Mouse (Mus musculus) heart, postnatal 0 days (tissue): Measurements from ENCODE around the gene Ppfia4. TPM values are rescaled to one million over a fixed set of nuclear protein-coding genes. Genes with fewer than 3 reads are reported as not detected.

ENCODE experiments used
- ATAC-seq: fragments of 200-750 bp; cut with Nextera tagmentation; 2 replicates; pipeline ENCODE4 v1.8.0; 2017; ENCODE audit warnings: low read depth, moderate number of reproducible peaks, moderate library complexity; ENCODE audit not compliant: insufficient read depth
- DNase-seq: peaks from one replicate; pipeline ENCODE4 v3.0.0-alpha.2; 2016; ENCODE audit warnings: low spot score
- H3K27ac ChIP-seq: fragments of 300-500 bp; sonication (generic); 2 replicates; pipeline ENCODE4 v1.5.1; 2014; ENCODE audit warnings: low read depth, mild to moderate bottlenecking
- H3K27me3 ChIP-seq: fragments of 300-500 bp; sonication (generic); 2 replicates; pipeline ENCODE4 v1.6.1; 2014; ENCODE audit warnings: low read length, mixed read lengths; ENCODE audit not compliant: control insufficient read depth, insufficient read depth
- H3K36me3 ChIP-seq: fragments of 300-500 bp; sonication (generic); replicated peaks from 2 replicates; pipeline ENCODE4 v1.6.1; 2014; ENCODE audit warnings: low read length, mixed read lengths; ENCODE audit not compliant: control insufficient read depth, insufficient read depth
- H3K4me1 ChIP-seq: fragments of 300-500 bp; sonication (generic); 2 replicates; pipeline ENCODE4 v1.6.1; 2014; ENCODE audit warnings: antibody characterized with exemption; ENCODE audit not compliant: control insufficient read depth, insufficient read depth
- H3K4me2 ChIP-seq: fragments of 300-500 bp; sonication (generic); 2 replicates; pipeline ENCODE4 v1.6.1; 2014; ENCODE audit warnings: low read depth, mild to moderate bottlenecking, low read length, moderate library complexity
- H3K4me3 ChIP-seq: fragments of 300-500 bp; sonication (generic); 2 replicates; pipeline ENCODE4 v1.5.1; 2014; ENCODE audit warnings: low read depth, low read length
- H3K9ac ChIP-seq: fragments of 300-500 bp; sonication (generic); replicated peaks from 2 replicates; pipeline ENCODE4 v1.6.1; 2014; ENCODE audit warnings: low read depth, low read length, mixed read lengths
- H3K9me3 ChIP-seq: fragments of 300-500 bp; sonication (generic); replicated peaks from 2 replicates; pipeline ENCODE4 v1.6.1; 2016; ENCODE audit warnings: low read length; ENCODE audit not compliant: control insufficient read depth
- CTCF ChIP-seq: IDR thresholded peaks from 2 replicates; pipeline ENCODE4 v1.5.1; 2016; ENCODE audit warnings: antibody characterized with exemption, control low read depth, low read depth
- EP300 ChIP-seq: IDR thresholded peaks from 2 replicates; pipeline ENCODE4 v1.6.1; 2016; ENCODE audit warnings: antibody characterized with exemption, low read depth
- WGBS: fragments of 180-500 bp; shearing (Covaris S2); extraction: QIAGEN DNeasy Blood & Tissue Kit; methylation state at CpG from one replicate; pipeline ENCODE4 v1.1.7; 2014; 5-methylcytosine and 5-hydroxymethylcytosine counted together
- polyA plus RNA-seq: library from polyadenylated mRNA; unstranded; fragments of >200 nt; fragmentation: Nextera tagmentation; extraction: Ambion mirVana; gene quantifications from 2 replicates; pipeline ENCODE4 v1.2.1, GENCODE M21; 2015
- total RNA-seq: library from RNA; depleted of rRNA; stranded (reverse); fragments of >200 nt; gene quantifications from 2 replicates; pipeline ENCODE4 v1.2.3, GENCODE M21; 2014; ENCODE audit warnings: low replicate concordance

Gene Ppfia4
- total and polyA plus RNA-seq, 2 experiments from 2014 or later = 5.2 to 6.4 TPM

GRCm38 (mm10) chr1:134293738-134294604 lies 38.8 kb downstream of the Ppfia4 start:
- H3K9ac ChIP-seq = no peak overlapping the region
- H3K9me3 ChIP-seq = no peaks in the 10 kb centered on the region
- 74% methylated on average over 3 of the region's 3 CpGs for WGBS
- H3K4me2 ChIP-seq = no peak overlapping the region
- peak; percentile 40; the same call in 1 of the 2 replicates for ATAC-seq
- 0 out of 2 replicates have a peak, but pooled peaks cover 4% of the 10 kb centered on the region for H3K36me3 ChIP-seq
- no peak overlapping the region for H3K27ac ChIP-seq
- no peak for DNase-seq
- 0 out of 2 replicates have a peak, but pooled peaks cover 3% of the 10 kb centered on the region for H3K27me3 ChIP-seq
- H3K4me3 ChIP-seq = no peak overlapping the region
- H3K4me1 ChIP-seq = peaks cover 12% of the 10 kb centered on the region; the same call in 1 of the 2 replicates
- TF ChIP-seq EP300 (no peak), CTCF (no peak)

DNA sequence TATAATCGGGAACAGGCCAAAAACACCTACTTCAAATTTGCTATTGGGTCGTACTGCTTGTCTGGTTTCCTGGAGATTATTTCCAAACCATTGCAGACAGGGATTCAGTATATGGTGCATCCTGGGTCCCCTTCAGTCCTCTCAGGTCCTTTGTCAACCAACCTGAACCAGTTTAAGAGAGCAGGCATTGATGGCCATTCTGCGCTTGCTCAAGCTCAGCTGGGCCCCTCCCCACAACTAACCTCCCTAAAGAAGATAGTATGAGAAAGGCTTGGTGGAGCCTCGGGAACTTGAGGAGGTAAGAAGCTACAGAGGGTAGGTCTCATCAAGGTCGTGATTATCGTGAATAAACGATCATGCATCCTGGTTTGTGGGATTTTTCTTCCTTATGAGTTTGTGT lies 39.5 kb downstream of the Ppfia4 start:
- no peak overlapping the region for H3K4me2 ChIP-seq
- H3K27ac ChIP-seq = no peak overlapping the region
- 83% methylated on average over 7 of the region's 7 CpGs for WGBS
- DNase-seq = no peak
- TF ChIP-seq EP300 (no peak), CTCF (no peak)
- no peaks in the 10 kb centered on the region for H3K9me3 ChIP-seq
- peaks cover 11% of the 10 kb centered on the region; the same call in 1 of the 2 replicates for H3K4me1 ChIP-seq
- H3K9ac ChIP-seq = no peak overlapping the region
- H3K4me3 ChIP-seq = no peak overlapping the region
- ATAC-seq = no peak
- H3K36me3 ChIP-seq = 0 out of 2 replicates have a peak, but pooled peaks cover 4% of the 10 kb centered on the region
- 0 out of 2 replicates have a peak, but pooled peaks cover 1% of the 10 kb centered on the region for H3K27me3 ChIP-seq

DNA sequence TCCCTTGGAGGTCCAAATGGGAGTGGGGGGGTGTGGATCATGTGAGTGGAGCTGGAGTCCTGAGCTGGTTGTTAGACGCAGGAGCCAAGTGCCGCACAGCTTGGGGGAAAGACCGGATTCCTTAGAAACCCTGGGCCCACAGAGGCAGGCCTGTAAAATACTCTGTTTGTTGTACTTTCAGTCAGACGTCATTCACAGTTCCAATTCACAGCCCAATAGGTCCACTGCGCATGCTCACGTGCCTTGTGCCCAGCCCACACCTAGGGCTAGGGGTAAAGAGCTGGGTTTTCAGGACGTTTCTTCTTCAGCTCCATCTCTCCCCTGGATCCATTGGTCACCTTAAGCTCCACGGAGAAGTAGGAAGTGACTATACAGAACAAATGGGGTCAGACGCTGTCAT lies 40.1 kb downstream of the Ppfia4 start:
- H3K4me1 ChIP-seq = peaks cover 11% of the 10 kb centered on the region; the same call in 1 of the 2 replicates
- H3K9ac ChIP-seq = no peak overlapping the region
- ATAC-seq (no peak), DNase-seq (no peak)
- TF ChIP-seq EP300 = no peak
- no peak for TF ChIP-seq CTCF
- no peak overlapping the region for H3K4me2 ChIP-seq
- H3K36me3 ChIP-seq = 0 out of 2 replicates have a peak, but pooled peaks cover 4% of the 10 kb centered on the region
- 54% methylated on average over 9 of the region's 9 CpGs for WGBS
- H3K27me3 ChIP-seq = no peaks in the 10 kb centered on the region
- H3K4me3 ChIP-seq = no peak overlapping the region
- no peak overlapping the region for H3K27ac ChIP-seq
- H3K9me3 ChIP-seq = no peaks in the 10 kb centered on the region

- peaks cover 11% of the 10 kb centered on the region; the same call in 1 of the 2 replicates for H3K4me1 ChIP-seq
- no peak for TF ChIP-seq CTCF
- no peak for TF ChIP-seq EP300
- 39% methylated on average over 5 of the region's 5 CpGs for WGBS
- H3K4me3 ChIP-seq = no peak overlapping the region
- H3K27me3 ChIP-seq = no peaks in the 10 kb centered on the region
- H3K9me3 ChIP-seq = no peaks in the 10 kb centered on the region
- no peak overlapping the region for H3K4me2 ChIP-seq
- peak; percentile 49 for ATAC-seq
- H3K36me3 ChIP-seq = 0 out of 2 replicates have a peak, but pooled peaks cover 4% of the 10 kb centered on the region
- H3K27ac ChIP-seq = no peak overlapping the region
- no peak for DNase-seq
- H3K9ac ChIP-seq = no peak overlapping the region
Measured at GRCm38 (mm10) chr1:134292073-134292472, 40.7 kb downstream of the Ppfia4 start.

- H3K36me3 ChIP-seq = 0 out of 2 replicates have a peak, but pooled peaks cover 4% of the 10 kb centered on the region
- no peak overlapping the region for H3K4me2 ChIP-seq
- no peak overlapping the region for H3K4me3 ChIP-seq
- no peak overlapping the region for H3K27ac ChIP-seq
- no peak overlapping the region for H3K9ac ChIP-seq
- DNase-seq = no peak
- H3K9me3 ChIP-seq = no peaks in the 10 kb centered on the region
- no peak for ATAC-seq
- WGBS = 77% methylated on average over 8 of the region's 8 CpGs
- H3K27me3 ChIP-seq = no peaks in the 10 kb centered on the region
- no peak for TF ChIP-seq CTCF
- TF ChIP-seq EP300 = no peak
- peaks cover 11% of the 10 kb centered on the region; the same call in 1 of the 2 replicates for H3K4me1 ChIP-seq
Measured at GRCm38 (mm10) chr1:134291555-134291954, 41.2 kb downstream of the Ppfia4 start.
